Mouse (Mus musculus) intestine, embryonic 14.5 days (tissue): ENCODE results near the gene Ifrd1. TPM values are rescaled to one million over a fixed set of nuclear protein-coding genes. Genes with fewer than 3 reads are reported as not detected.

Experiments used
- ATAC-seq: fragments of 200-750 bp; cut with Nextera tagmentation; replicated peaks from 2 replicates; pipeline ENCODE4 v1.8.0; 2017; ENCODE audit warnings: low read depth, moderate number of reproducible peaks, moderate TSS enrichment, moderate library complexity; ENCODE audit not compliant: low FRiP score, low TSS enrichment
- DNase-seq: peaks from one replicate; pipeline ENCODE4 v3.0.0-alpha.2; 2018; ENCODE audit warnings: low spot score
- H3K27ac ChIP-seq: fragments of 300-500 bp; sonication (generic); 2 replicates; pipeline ENCODE4 v1.5.1; 2014; ENCODE audit warnings: low read depth, mild to moderate bottlenecking, control low read depth
- H3K27me3 ChIP-seq: fragments of 300-500 bp; sonication (generic); replicated peaks from 2 replicates; pipeline ENCODE4 v1.6.1; 2014; ENCODE audit warnings: low read length, control low read depth; ENCODE audit not compliant: control insufficient read depth, insufficient read depth
- H3K36me3 ChIP-seq: fragments of 300-500 bp; sonication (generic); 2 replicates; pipeline ENCODE4 v1.6.1; 2014; ENCODE audit warnings: low read length, control low read depth; ENCODE audit not compliant: control insufficient read depth, insufficient read depth
- H3K4me1 ChIP-seq: fragments of 300-500 bp; sonication (generic); replicated peaks from 2 replicates; pipeline ENCODE4 v1.6.1; 2014; ENCODE audit warnings: low read length, control low read depth, mixed read lengths; ENCODE audit not compliant: control insufficient read depth, insufficient read depth
- H3K4me2 ChIP-seq: fragments of 300-500 bp; sonication (generic); 2 replicates; pipeline ENCODE4 v1.6.1; 2014; ENCODE audit warnings: low read length
- H3K4me3 ChIP-seq: fragments of 300-500 bp; sonication (generic); 2 replicates; pipeline ENCODE4 v1.5.1; 2014; ENCODE audit warnings: low read depth, low read length, control low read depth, mixed read lengths
- H3K9ac ChIP-seq: fragments of 300-500 bp; sonication (generic); 2 replicates; pipeline ENCODE4 v1.6.1; 2014; ENCODE audit warnings: mild to moderate bottlenecking, low read length
- H3K9me3 ChIP-seq: fragments of 300-500 bp; sonication (generic); 2 replicates; pipeline ENCODE4 v1.6.1; 2016; ENCODE audit warnings: low read length, control low read depth; ENCODE audit not compliant: control insufficient read depth
- WGBS: fragments of 180-500 bp; shearing (Covaris S2); extraction: QIAGEN DNeasy Blood & Tissue Kit; methylation state at CpG from one replicate; pipeline ENCODE4 v1.1.7; 2014; 5-methylcytosine and 5-hydroxymethylcytosine counted together
- microRNA counts: library from miRNA; unstranded; fragments of <30 nt; microRNA quantifications from one replicate; lab custom pipeline; 2016
- microRNA-seq: library from miRNA; unstranded; fragments of <30 nt; microRNA quantifications from one replicate; pipeline ENCODE4, GENCODE M21; 2016
- polyA plus RNA-seq: library from polyadenylated mRNA; unstranded; fragments of >200 nt; fragmentation: Nextera tagmentation; extraction: Ambion mirVana; gene quantifications from 2 replicates; pipeline ENCODE4 v1.2.1, GENCODE M21; 2014

The Ifrd1 gene
- polyA plus RNA-seq, 1 experiment from 2014 or later, result 103 TPM

- no peak for DNase-seq
- no peaks in the 10 kb centered on the region for H3K27me3 ChIP-seq
- H3K9me3 ChIP-seq, result no peaks in the 10 kb centered on the region
- H3K4me3 ChIP-seq, result no peak overlapping the region
- no peak for ATAC-seq
- H3K27ac ChIP-seq, result no peak overlapping the region
- H3K36me3 ChIP-seq, result no peaks in the 10 kb centered on the region
- no peak overlapping the region for H3K9ac ChIP-seq
- 84% methylated on average over 2 of the region's 2 CpGs for WGBS
- no peak overlapping the region for H3K4me2 ChIP-seq
- no peaks in the 10 kb centered on the region for H3K4me1 ChIP-seq
These were observed 76.7 kb downstream of the Ifrd1 start for GRCm38 (mm10) chr12:40171637-40172036.

- Histone ChIP-seq H3K27ac (no peak overlapping the region), H3K27me3 (no peaks in the 10 kb centered on the region), H3K4me1 (no peaks in the 10 kb centered on the region), H3K36me3 (no peaks in the 10 kb centered on the region), H3K4me2 (no peak overlapping the region), H3K9me3 (no peaks in the 10 kb centered on the region), H3K9ac (no peak overlapping the region), H3K4me3 (no peak overlapping the region)
- DNase-seq (no peak), ATAC-seq (no peak)
- WGBS, result 89% methylated on average over 1 of the region's 1 CpGs
These were observed 78.6 kb downstream of the Ifrd1 start for GRCm38 (mm10) chr12:40169675-40170074.

- H3K27ac ChIP-seq, result no peak overlapping the region
- H3K4me3 ChIP-seq, result no peak overlapping the region
- H3K27me3 ChIP-seq, result no peaks in the 10 kb centered on the region
- no peak overlapping the region for H3K4me2 ChIP-seq
- no peaks in the 10 kb centered on the region for H3K36me3 ChIP-seq
- H3K9me3 ChIP-seq, result no peaks in the 10 kb centered on the region
- H3K4me1 ChIP-seq, result no peaks in the 10 kb centered on the region
- no peak for DNase-seq
- H3K9ac ChIP-seq, result no peak overlapping the region
- 8% methylated on average over 2 of the region's 2 CpGs for WGBS
- 0 out of 2 replicates have a peak, but pooled peaks have one; percentile 50 for ATAC-seq
These were observed 83.7 kb downstream of the Ifrd1 start for GRCm38 (mm10) chr12:40164621-40165020.

GRCm38 (mm10) chr12:40160777-40161176 lies 87.5 kb downstream of the Ifrd1 start:
- DNase-seq (no peak), ATAC-seq (no peak)
- H3K4me3 ChIP-seq, result no peak overlapping the region
- H3K4me2 ChIP-seq, result no peak overlapping the region
- no peaks in the 10 kb centered on the region for H3K27me3 ChIP-seq
- no peaks in the 10 kb centered on the region for H3K9me3 ChIP-seq
- no peaks in the 10 kb centered on the region for H3K4me1 ChIP-seq
- H3K9ac ChIP-seq, result no peak overlapping the region
- H3K36me3 ChIP-seq, result no peaks in the 10 kb centered on the region
- no peak overlapping the region for H3K27ac ChIP-seq
- WGBS, result 55% methylated on average over 2 of the region's 2 CpGs

- H3K4me1 ChIP-seq, result no peaks in the 10 kb centered on the region
- 90% methylated on average over 6 of the region's 6 CpGs for WGBS
- no peak overlapping the region for H3K9ac ChIP-seq
- no peak for ATAC-seq
- H3K36me3 ChIP-seq, result no peaks in the 10 kb centered on the region
- no peaks in the 10 kb centered on the region for H3K9me3 ChIP-seq
- DNase-seq, result no peak
- no peak overlapping the region for H3K4me3 ChIP-seq
- H3K4me2 ChIP-seq, result no peak overlapping the region
- no peaks in the 10 kb centered on the region for H3K27me3 ChIP-seq
- no peak overlapping the region for H3K27ac ChIP-seq
These were observed 94.1 kb downstream of the Ifrd1 start for GRCm38 (mm10) chr12:40154188-40154587.

- WGBS, result 80% methylated on average over 8 of the region's 8 CpGs
- no peak overlapping the region for H3K4me3 ChIP-seq
- no peak for DNase-seq
These were observed 95.8 kb downstream of the Ifrd1 start for GRCm38 (mm10) chr12:40152353-40153069.

More at GRCm38 (mm10) chr12:40152353-40153069, 95.8 kb downstream of the Ifrd1 start:
- Histone ChIP-seq H3K27ac (no peak overlapping the region), H3K4me1 (no peaks in the 10 kb centered on the region), H3K9ac (no peak overlapping the region), H3K9me3 (no peaks in the 10 kb centered on the region), H3K36me3 (no peaks in the 10 kb centered on the region), H3K27me3 (no peaks in the 10 kb centered on the region), H3K4me2 (no peak overlapping the region)
- ATAC-seq, result no peak

MicroRNAs within 50 kb of the gene (microRNA counts, 519-probe panel; counts per million panel counts)
- not detected for microRNA mmu-miR-1938 (lab: Ali Mortazavi, UCI)

Small RNA genes lying within 50 kb of the gene (microRNA-seq; reads per million reads assigned to microRNA genes)
- 0.51 reads per million for gene Mir1938

Other genes with a start within 250 kb of the Ifrd1 start
- gene Arl4a, start 210.5 kb downstream of the Ifrd1 start, polyA plus RNA-seq, result 53.6 and 57.7 TPM in 2 replicates
- 23.1 and 26.4 TPM in 2 replicates for gene Scin, start 114.3 kb downstream of the Ifrd1 start, polyA plus RNA-seq
- gene Lsmem1, start 49.0 kb downstream of the Ifrd1 start, polyA plus RNA-seq, result not detected in 2 replicates
- gene Zfp277, start 197.4 kb upstream of the Ifrd1 start, polyA plus RNA-seq, result 41.9 and 44.3 TPM in 2 replicates
- 10.6 and 12.1 TPM in 2 replicates for gene Dock4, start 197.4 kb upstream of the Ifrd1 start, polyA plus RNA-seq